ENCODE assay signal across 14 mouse cellular contexts in genomic region chr1:193992226-193992625, GRCm38 (mm10).
DNase-seq lines count a peak whose midpoint lies in the region.
"Had no signal": no experiment of that assay in that cellular context is flagged by ENCODE, and none has a peak within 500 bp of the region (broad histone marks: within the 10 kb centered on the region; RNA-seq: fewer than 3 reads in every experiment).

No protein-coding gene starts in this region.

- DNase-seq in cerebellum, postnatal 10 days, result peak; percentile 43 to 62
- no peak for DNase-seq in cerebellum, postnatal 36 days
- DNase-seq in left cerebral cortex, postnatal 4 days, result peak; percentile 17
- DNase-seq in left cerebral cortex, adult 11 months (ENCODE audit: low spot score), result no peak
- peak; percentile 9 for DNase-seq in lung, postnatal 14 days
- DNase-seq in lung, postnatal 36 days, result no peak
- DNase-seq: adrenal gland, adult 8-10 months; adrenal gland, postnatal 14 days; adrenal gland, postnatal 36 days; B cell, adult 2 months; cerebellum, adult 18-20 months; cerebellum, adult 8-10 months; cerebellum, adult 9-11 months; forebrain, postnatal 0 days had no signal

- intact Hi-C loops in left cerebral cortex, postnatal 4 days (cut with DNase I), result no loop called here

Comparison
In these comparisons a context has a peak if more than half of its experiments do, and no peak if none do; other contexts are left out.
1. DNase-seq: peak in cerebellum, postnatal 10 days (2 of 2), left cerebral cortex, postnatal 4 days (single experiment) and lung, postnatal 14 days (single experiment); none in cerebellum, postnatal 36 days (0 of 2), left cerebral cortex, adult 11 months (single experiment) and lung, postnatal 36 days (single experiment).